Mouse (Mus musculus) liver, embryonic 12.5 days (tissue): ENCODE data around the gene Cpne2. TPM values are rescaled to one million over a fixed set of nuclear protein-coding genes. Genes with fewer than 3 reads are reported as not detected.
A peak's percentile ranks its signal among the peaks of the same experiment; 100 is the strongest.

Experiments
- ATAC-seq: fragments of 200-750 bp; cut with Nextera tagmentation; 2 replicates; pipeline ENCODE4 v1.8.0; 2017; ENCODE audit warnings: moderate number of reproducible peaks, mild to moderate bottlenecking, moderate library complexity
- H3K27ac ChIP-seq: fragments of 300-500 bp; sonication (generic); 2 replicates; pipeline ENCODE4 v1.5.1; 2016; ENCODE audit warnings: mild to moderate bottlenecking
- H3K27me3 ChIP-seq: fragments of 300-500 bp; sonication (generic); replicated peaks from 2 replicates; pipeline ENCODE4 v1.6.1; 2016; ENCODE audit warnings: mild to moderate bottlenecking, moderate library complexity
- H3K36me3 ChIP-seq: fragments of 300-500 bp; sonication (generic); 2 replicates; pipeline ENCODE4 v1.6.1; 2016; ENCODE audit warnings: mild to moderate bottlenecking, moderate library complexity
- H3K4me1 ChIP-seq: fragments of 300-500 bp; sonication (generic); 2 replicates; pipeline ENCODE4 v1.6.1; 2016
- H3K4me2 ChIP-seq: fragments of 300-500 bp; sonication (generic); 2 replicates; pipeline ENCODE4 v1.6.1; 2016; ENCODE audit warnings: mild to moderate bottlenecking, moderate library complexity
- H3K4me3 ChIP-seq: fragments of 300-500 bp; sonication (generic); 2 replicates; pipeline ENCODE4 v1.5.1; 2016; ENCODE audit warnings: mild to moderate bottlenecking, moderate library complexity
- H3K9ac ChIP-seq: fragments of 300-500 bp; sonication (generic); 2 replicates; pipeline ENCODE4 v1.6.1; 2016; ENCODE audit warnings: mild to moderate bottlenecking, moderate library complexity
- H3K9me3 ChIP-seq: fragments of 300-500 bp; sonication (generic); replicated peaks from 2 replicates; pipeline ENCODE4 v1.6.1; 2016; ENCODE audit warnings: mild to moderate bottlenecking, moderate library complexity
- WGBS: fragments of 180-500 bp; shearing (Covaris S2); methylation state at CpG from one replicate; pipeline ENCODE4 v1.1.7; 2016; ENCODE audit not compliant: insufficient replicate concordance; 5-methylcytosine and 5-hydroxymethylcytosine counted together
- microRNA-seq: library from miRNA; unstranded; fragments of <30 nt; microRNA quantifications from one replicate; pipeline ENCODE4, GENCODE M21; 2017
- polyA plus RNA-seq: library from polyadenylated mRNA; unstranded; fragments of >200 nt; fragmentation: Nextera tagmentation; extraction: Ambion mirVana; gene quantifications from 2 replicates; pipeline ENCODE4 v1.2.1, GENCODE M21; 2016

Cpne2 gene
- polyA plus RNA-seq, 1 experiment from 2014 or later: 3.3 TPM

GRCm38 (mm10) chr8:94594211-94594610 lies 61.4 kb downstream of the Cpne2 start:
- peaks cover 29% of the 10 kb centered on the region for H3K36me3 ChIP-seq
- H3K27me3 ChIP-seq: no peaks in the 10 kb centered on the region
- WGBS: 62% methylated on average over 1 of the region's 1 CpGs
- H3K27ac ChIP-seq: no peak overlapping the region
- no peak overlapping the region for H3K4me2 ChIP-seq
- ATAC-seq: no peak
- no peak overlapping the region for H3K9ac ChIP-seq
- H3K4me1 ChIP-seq: peaks cover 5% of the 10 kb centered on the region; the same call in 1 of the 2 replicates
- H3K9me3 ChIP-seq: no peaks in the 10 kb centered on the region
- no peak overlapping the region for H3K4me3 ChIP-seq

DNA sequence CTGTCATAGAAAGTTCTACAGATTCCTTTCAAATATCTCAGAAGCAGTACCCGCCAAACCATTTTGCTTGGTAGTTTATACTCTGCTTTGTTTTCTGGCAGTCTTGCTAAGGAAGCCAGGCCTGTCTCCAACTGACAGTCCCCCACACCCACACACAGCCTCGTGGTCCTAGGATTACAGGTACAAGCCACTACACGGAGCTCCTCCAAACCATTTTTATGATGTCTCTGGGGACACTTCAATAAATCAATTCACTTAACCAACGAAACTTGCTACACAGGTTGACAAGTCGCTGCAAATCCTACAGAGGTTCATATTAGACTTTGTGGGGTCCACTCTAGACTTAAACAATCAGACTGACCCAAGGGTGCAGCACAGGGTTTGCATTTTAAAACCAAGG lies 67.7 kb downstream of the Cpne2 start:
- Histone ChIP-seq H3K36me3 (peaks cover 13% of the 10 kb centered on the region), H3K9ac (peak overlapping the region; percentile 85), H3K9me3 (no peaks in the 10 kb centered on the region), H3K27ac (no peak overlapping the region; the same call in 1 of the 2 replicates), H3K4me3 (peak overlapping the region; percentile 99), H3K4me1 (peaks cover 38% of the 10 kb centered on the region), H3K4me2 (peak overlapping the region; percentile 80), H3K27me3 (no peaks in the 10 kb centered on the region)
- no peak for ATAC-seq
- 17% methylated on average over 5 of the region's 5 CpGs for WGBS

GRCm38 (mm10) chr8:94601034-94601606 lies 68.3 kb downstream of the Cpne2 start:
- H3K4me1 ChIP-seq: peaks cover 38% of the 10 kb centered on the region
- peaks cover 7% of the 10 kb centered on the region; the same call in 1 of the 2 replicates for H3K36me3 ChIP-seq
- H3K4me3 ChIP-seq: peak overlapping the region; percentile 99
- under 1% methylated on average over 51 of the region's 51 CpGs for WGBS
- peak overlapping the region; percentile 85 for H3K9ac ChIP-seq
- peak; percentile 25 for ATAC-seq
- H3K9me3 ChIP-seq: no peaks in the 10 kb centered on the region
- H3K27me3 ChIP-seq: no peaks in the 10 kb centered on the region
- peak overlapping the region; percentile 82 for H3K27ac ChIP-seq
- peak overlapping the region; percentile 80 for H3K4me2 ChIP-seq

- no peaks in the 10 kb centered on the region for H3K9me3 ChIP-seq
- H3K27ac ChIP-seq: peak within 1 kb of the TSS; percentile 82
- H3K36me3 ChIP-seq: peaks cover 4% of the 10 kb centered on the region; the same call in 1 of the 2 replicates
- 0% methylated on average over 55 of the region's 55 CpGs for WGBS
- peak within 1 kb of the TSS; percentile 96 for H3K9ac ChIP-seq
- peak within 1 kb of the TSS; percentile 92 for H3K4me2 ChIP-seq
- H3K4me1 ChIP-seq: peaks cover 38% of the 10 kb centered on the region
- H3K27me3 ChIP-seq: no peaks in the 10 kb centered on the region
- peak within 1 kb of the TSS; percentile 99 for H3K4me3 ChIP-seq
- peak; percentile 98 for ATAC-seq
These were observed 69.0 kb downstream of the Cpne2 start, which contains the start of the genes Rspry1 and Fam192a for GRCm38 (mm10) chr8:94601607-94602385. Gene Rspry1 (plus strand): TSS chr8:94601937. Gene Fam192a (minus strand): TSS chr8:94601997.

GRCm38 (mm10) chr8:94602471-94603131 lies 69.8 kb downstream of the Cpne2 start:
- peak overlapping the region; percentile 96 for H3K9ac ChIP-seq
- ATAC-seq: no peak
- WGBS: under 1% methylated on average over 31 of the region's 31 CpGs

DNA sequence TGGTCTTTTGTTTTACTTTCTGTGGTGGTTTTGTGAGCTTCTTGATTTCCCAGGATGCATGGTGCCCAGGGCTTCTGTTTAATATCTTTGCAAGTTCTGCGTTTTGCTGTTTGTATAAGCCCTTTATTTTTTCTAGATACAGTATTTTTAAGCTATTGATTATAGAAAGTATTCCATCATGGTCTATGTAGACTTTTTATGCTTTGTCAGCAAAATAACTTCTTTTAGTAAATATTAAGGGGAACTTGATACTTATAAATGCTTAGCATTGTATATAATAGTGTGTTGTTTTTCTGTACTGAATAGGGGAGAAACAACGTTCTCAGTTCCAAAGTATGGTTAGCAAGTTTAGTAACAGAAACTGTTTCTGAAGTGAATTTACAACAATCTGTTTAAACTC lies 71.2 kb downstream of the Cpne2 start:
- H3K9ac ChIP-seq: peak overlapping the region; percentile 96
- H3K27ac ChIP-seq: no peak overlapping the region
- peak overlapping the region; percentile 92 for H3K4me2 ChIP-seq
- H3K9me3 ChIP-seq: no peaks in the 10 kb centered on the region
- 0 out of 2 replicates have a peak, but pooled peaks cover 3% of the 10 kb centered on the region for H3K36me3 ChIP-seq
- H3K4me3 ChIP-seq: no peak overlapping the region
- no peaks in the 10 kb centered on the region for H3K27me3 ChIP-seq
- H3K4me1 ChIP-seq: peaks cover 33% of the 10 kb centered on the region
- WGBS: 78% methylated on average over 2 of the region's 2 CpGs
- no peak for ATAC-seq

More at GRCm38 (mm10) chr8:94602471-94603131, 69.8 kb downstream of the Cpne2 start:
- H3K27me3 ChIP-seq: no peaks in the 10 kb centered on the region
- peak overlapping the region; percentile 92 for H3K4me2 ChIP-seq
- H3K36me3 ChIP-seq: 0 out of 2 replicates have a peak, but pooled peaks cover 5% of the 10 kb centered on the region
- H3K4me3 ChIP-seq: peak overlapping the region; percentile 99
- peaks cover 38% of the 10 kb centered on the region for H3K4me1 ChIP-seq
- no peaks in the 10 kb centered on the region for H3K9me3 ChIP-seq
- peak overlapping the region; percentile 82 for H3K27ac ChIP-seq

GRCm38 (mm10) chr8:94607064-94607463 lies 74.3 kb downstream of the Cpne2 start:
- 81% methylated on average over 5 of the region's 5 CpGs for WGBS

More at GRCm38 (mm10) chr8:94607064-94607463, 74.3 kb downstream of the Cpne2 start:
- ATAC-seq: no peak
- Histone ChIP-seq H3K4me2 (no peak overlapping the region), H3K27ac (no peak overlapping the region), H3K27me3 (no peaks in the 10 kb centered on the region), H3K9ac (no peak overlapping the region), H3K4me1 (peaks cover 17% of the 10 kb centered on the region), H3K4me3 (no peak overlapping the region), H3K36me3 (0 out of 2 replicates have a peak, but pooled peaks cover 3% of the 10 kb centered on the region), H3K9me3 (no peaks in the 10 kb centered on the region)

Small RNAs within 50 kb of the gene (microRNA-seq; reads per million reads assigned to microRNA genes)
- gene Mir7072: not detected

Other genes with a start within 250 kb of the Cpne2 start
- gene Slc12a3, start 203.8 kb upstream of the Cpne2 start, polyA plus RNA-seq: not detected in 2 replicates
- 76.5 and 84.4 TPM in 2 replicates for gene Herpud1, start 146.6 kb upstream of the Cpne2 start, polyA plus RNA-seq
- 0.08 and 0.12 TPM in 2 replicates for gene Nlrc5, start 98.6 kb upstream of the Cpne2 start, polyA plus RNA-seq
- gene Rspry1, start 68.9 kb downstream of the Cpne2 start, polyA plus RNA-seq: 24.7 and 24.8 TPM in 2 replicates
- 45.9 and 49.2 TPM in 2 replicates for gene Fam192a, start 69.0 kb downstream of the Cpne2 start, polyA plus RNA-seq
- 42.3 and 44.9 TPM in 2 replicates for gene Arl2bp, start 133.6 kb downstream of the Cpne2 start, polyA plus RNA-seq
- 1.4 TPM in 2 replicates for gene Pllp, start 163.3 kb downstream of the Cpne2 start, polyA plus RNA-seq
- 0.07 and 0.23 TPM in 2 replicates for gene Ccl22, start 212.6 kb downstream of the Cpne2 start, polyA plus RNA-seq
- gene Cx3cl1, start 239.0 kb downstream of the Cpne2 start, polyA plus RNA-seq: 0.45 and 0.49 TPM in 2 replicates